Mouse (Mus musculus) embryo, embryonic 11 days (tissue): ENCODE results near the gene Vmn1r213.

Experiments used
- DNase-seq: peaks from one replicate; pipeline ENCODE4 v3.0.0-alpha.2; 2015

Vmn1r213 gene

GRCm38 (mm10) chr13:23007356-23007755, at the start of gene Vmn1r213:
Gene Vmn1r213 (plus strand): TSS chr13:23007656.
- no peak for DNase-seq

- no peak for DNase-seq
These were observed 17.1 kb upstream of the Vmn1r213 start for GRCm38 (mm10) chr13:22990214-22990891.

- DNase-seq, result no peak
These were observed 15.2 kb upstream of the Vmn1r213 start for GRCm38 (mm10) chr13:22992178-22992700.

GRCm38 (mm10) chr13:22992721-22993120, 14.7 kb upstream of the Vmn1r213 start:
- no peak for DNase-seq

GRCm38 (mm10) chr13:23018158-23018557, 10.7 kb downstream of the Vmn1r213 start:
- peak; percentile 5 for DNase-seq

GRCm38 (mm10) chr13:23024812-23025211, 17.4 kb downstream of the Vmn1r213 start:
- DNase-seq, result no peak

GRCm38 (mm10) chr13:23030118-23030517, 22.7 kb downstream of the Vmn1r213 start, which contains the start of gene Vmn1r214:
Gene Vmn1r214 (plus strand): TSS chr13:23030418.
- no peak for DNase-seq

- no peak for DNase-seq
These were observed 50.3 kb downstream of the Vmn1r213 start for GRCm38 (mm10) chr13:23057778-23058177.
